Mouse (Mus musculus): ENCODE measurements around the gene Olfr1315-ps1.

Gene Olfr1315-ps1

DNA sequence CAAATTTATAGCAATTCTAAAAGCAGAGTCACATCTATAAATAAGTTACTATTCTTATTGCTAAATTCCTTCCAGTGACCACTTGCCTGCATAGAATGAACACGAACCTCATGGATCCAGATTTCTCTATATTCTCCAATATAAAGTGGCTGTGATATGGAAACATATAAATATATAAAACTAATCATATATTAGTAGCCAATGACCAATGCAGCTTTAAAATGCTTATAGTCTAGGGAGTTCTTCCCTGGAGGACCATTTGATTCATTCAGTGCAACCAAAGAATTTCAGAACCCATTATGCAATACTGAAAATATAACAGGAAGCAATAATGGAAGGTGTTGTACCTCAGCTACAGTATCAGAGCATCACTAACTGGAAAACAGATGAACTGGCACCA lies at the start of gene Olfr1315-ps1:
Olfr1315-ps1 (minus strand) TSS at position 101 of the 400 bp plus-strand sequence.
- DNase-seq: no peak

DNA sequence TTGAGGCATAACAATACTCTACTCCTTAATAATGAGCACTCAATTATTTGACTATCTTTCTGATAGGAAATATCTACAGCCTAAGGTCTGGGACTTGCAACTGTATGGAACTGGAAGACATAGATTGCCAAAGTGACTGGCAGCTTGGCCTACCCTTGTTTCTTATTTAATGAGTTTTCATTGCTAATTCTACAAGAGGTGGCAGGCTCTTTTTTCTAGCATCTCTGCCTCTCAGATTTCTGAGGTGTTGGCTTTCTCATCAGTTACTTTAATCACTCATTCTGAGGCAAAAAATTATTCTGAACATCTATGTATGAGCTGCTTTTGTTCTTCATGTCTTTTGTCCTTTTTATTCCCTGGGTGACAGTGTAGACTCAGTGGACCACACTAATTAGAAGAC lies 38.7 kb upstream of the Olfr1315-ps1 start, which contains the start of gene Olfr1318:
Olfr1318 (plus strand) TSS at position 301 of the 400 bp plus-strand sequence.
- DNase-seq: no peak

GRCm38 (mm10) chr2:112140029-112140428 lies 24.8 kb upstream of the Olfr1315-ps1 start, which contains the start of gene Olfr1317:
TSS of gene Olfr1317 (plus strand) at chr2:112140329.
- no peak for DNase-seq

DNA sequence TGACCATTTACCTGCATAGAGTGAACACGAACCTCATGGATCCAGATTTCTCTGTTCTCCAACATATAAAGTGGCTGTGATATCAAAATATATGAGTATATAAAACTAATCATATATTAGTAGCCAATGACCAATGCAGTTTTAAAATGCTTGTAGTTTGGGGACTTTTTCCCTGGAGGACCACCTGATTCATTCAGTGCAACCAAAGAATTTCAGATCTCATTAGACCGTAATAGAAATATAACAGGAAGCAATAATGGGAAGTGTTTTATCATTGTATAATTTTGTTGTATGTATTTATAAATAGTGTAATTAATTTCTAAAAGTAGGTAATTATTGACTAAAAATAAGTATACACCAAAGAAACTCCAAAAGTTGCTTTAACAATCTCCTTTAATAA lies 19.6 kb upstream of the Olfr1315-ps1 start, which contains the start of gene Olfr1316:
Olfr1316 (minus strand) TSS at position 101 of the 400 bp plus-strand sequence.
- DNase-seq: no peak

DNA sequence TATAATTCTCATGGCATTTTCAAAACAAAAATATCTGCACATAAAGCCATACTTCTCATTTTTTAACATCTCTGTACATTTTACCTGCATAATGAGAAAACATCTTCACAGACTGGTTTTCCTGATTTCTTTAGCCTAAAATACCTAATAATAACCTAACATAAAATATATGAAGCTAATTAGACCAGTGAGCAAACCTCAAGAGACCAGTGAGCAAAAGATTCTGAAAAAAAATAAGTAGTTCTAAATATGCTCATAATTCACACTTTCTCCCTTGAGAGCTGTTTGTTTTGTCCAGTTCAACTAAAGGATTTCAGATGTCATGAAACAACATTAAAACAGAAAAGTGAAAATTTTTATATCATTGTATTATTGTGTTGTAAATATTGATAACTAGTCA lies 18.6 kb downstream of the Olfr1315-ps1 start, which contains the start of gene Olfr1314:
Olfr1314 (minus strand) TSS at position 101 of the 400 bp plus-strand sequence.
- no peak for DNase-seq

DNA sequence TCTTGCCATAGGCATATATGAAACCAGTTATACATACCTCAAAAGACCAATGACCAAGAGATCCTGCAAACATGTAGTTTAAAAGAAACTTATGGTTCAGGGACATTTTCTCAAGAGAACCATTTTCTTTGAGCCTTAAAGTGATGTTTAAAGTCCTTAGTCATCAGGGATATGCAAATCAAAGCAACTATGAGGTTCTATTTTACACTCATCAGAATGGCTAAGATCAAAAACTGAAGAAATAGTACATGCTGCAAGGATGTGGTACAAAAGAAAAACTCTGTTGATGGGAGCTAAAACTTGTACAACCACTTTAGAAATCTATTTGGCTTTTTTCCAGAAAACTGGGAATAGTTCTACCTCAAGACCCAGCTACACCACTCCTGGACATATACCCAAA lies 37.5 kb downstream of the Olfr1315-ps1 start, which contains the start of gene Olfr1313:
Olfr1313 (minus strand) TSS at position 101 of the 400 bp plus-strand sequence.
- DNase-seq: no peak
